Mouse (Mus musculus) embryonic facial prominence, embryonic 12.5 days (tissue): ENCODE measurements around the gene Olfr1148. TPM values are rescaled to one million over a fixed set of nuclear protein-coding genes. Genes with fewer than 3 reads are reported as not detected.

Experiments used
- ATAC-seq: fragments of 200-750 bp; cut with Nextera tagmentation; 2 replicates; pipeline ENCODE4 v1.8.0; 2017; ENCODE audit not compliant: insufficient number of reproducible peaks, insufficient read depth, low FRiP score, low TSS enrichment
- H3K27ac ChIP-seq: fragments of 300-500 bp; sonication (generic); 2 replicates; pipeline ENCODE4 v1.5.1; 2016; ENCODE audit warnings: mild to moderate bottlenecking
- H3K27me3 ChIP-seq: fragments of 300-500 bp; sonication (generic); 2 replicates; pipeline ENCODE4 v1.6.1; 2016; ENCODE audit warnings: mild to moderate bottlenecking, moderate library complexity
- H3K36me3 ChIP-seq: fragments of 300-500 bp; sonication (generic); 2 replicates; pipeline ENCODE4 v1.6.1; 2016; ENCODE audit warnings: mild to moderate bottlenecking
- H3K4me1 ChIP-seq: fragments of 300-500 bp; sonication (generic); 2 replicates; pipeline ENCODE4 v1.6.1; 2016
- H3K4me2 ChIP-seq: fragments of 300-500 bp; sonication (generic); replicated peaks from 2 replicates; pipeline ENCODE4 v1.6.1; 2016; ENCODE audit warnings: mild to moderate bottlenecking, moderate library complexity
- H3K4me3 ChIP-seq: fragments of 300-500 bp; sonication (generic); 2 replicates; pipeline ENCODE4 v1.5.1; 2016; ENCODE audit warnings: mild to moderate bottlenecking
- H3K9ac ChIP-seq: fragments of 300-500 bp; sonication (generic); 2 replicates; pipeline ENCODE4 v1.6.1; 2016; ENCODE audit warnings: mild to moderate bottlenecking, moderate library complexity
- H3K9me3 ChIP-seq: fragments of 300-500 bp; sonication (generic); 2 replicates; pipeline ENCODE4 v1.6.1; 2016; ENCODE audit warnings: mild to moderate bottlenecking, moderate library complexity
- WGBS: fragments of 180-500 bp; shearing (Covaris S2); methylation state at CpG from one replicate; pipeline ENCODE4 v1.1.7; 2016; 5-methylcytosine and 5-hydroxymethylcytosine counted together
- polyA plus RNA-seq: library from polyadenylated mRNA; unstranded; fragments of >200 nt; fragmentation: Nextera tagmentation; extraction: Ambion mirVana; gene quantifications from 2 replicates; pipeline ENCODE4 v1.2.1, GENCODE M21; 2016

The Olfr1148 gene
- polyA plus RNA-seq, result not detected in 2 replicates

GRCm38 (mm10) chr2:87830233-87830632, at the start of gene Olfr1148:
Gene Olfr1148 (plus strand): TSS chr2:87830533.
- Histone ChIP-seq H3K4me2 (no peak within 1 kb of the TSS), H3K27me3 (no peaks in the 10 kb centered on the region)

GRCm38 (mm10) chr2:87800292-87800691, 30.0 kb upstream of the Olfr1148 start, which contains the start of gene Olfr1143:
Gene Olfr1143 (plus strand): TSS chr2:87800592.
- H3K27me3 ChIP-seq, result no peaks in the 10 kb centered on the region
- no peaks in the 10 kb centered on the region for H3K4me1 ChIP-seq
- no peak within 1 kb of the TSS for H3K27ac ChIP-seq
- H3K4me3 ChIP-seq, result no peak within 1 kb of the TSS
- no peak within 1 kb of the TSS for H3K9ac ChIP-seq
- no peaks in the 10 kb centered on the region for H3K36me3 ChIP-seq
- no peak for ATAC-seq
- no peak within 1 kb of the TSS for H3K4me2 ChIP-seq
- H3K9me3 ChIP-seq, result no peaks in the 10 kb centered on the region

More at GRCm38 (mm10) chr2:87830233-87830632, at the start of gene Olfr1148:
- H3K27ac ChIP-seq, result no peak within 1 kb of the TSS
- H3K4me3 ChIP-seq, result no peak within 1 kb of the TSS
- H3K9ac ChIP-seq, result no peak within 1 kb of the TSS
- 86% methylated on average over 1 of the region's 1 CpGs for WGBS
- H3K36me3 ChIP-seq, result no peaks in the 10 kb centered on the region
- H3K9me3 ChIP-seq, result no peaks in the 10 kb centered on the region
- ATAC-seq, result no peak
- H3K4me1 ChIP-seq, result no peaks in the 10 kb centered on the region

GRCm38 (mm10) chr2:87809522-87809921, 20.8 kb upstream of the Olfr1148 start, which contains the start of gene Olfr1145:
Gene Olfr1145 (plus strand): TSS chr2:87809822.
- H3K9ac ChIP-seq, result no peak within 1 kb of the TSS
- no peaks in the 10 kb centered on the region for H3K4me1 ChIP-seq
- H3K4me3 ChIP-seq, result no peak within 1 kb of the TSS
- no peaks in the 10 kb centered on the region for H3K9me3 ChIP-seq
- no peak for ATAC-seq
- H3K27ac ChIP-seq, result no peak within 1 kb of the TSS
- 77% methylated on average over 1 of the region's 1 CpGs for WGBS
- H3K4me2 ChIP-seq, result no peak within 1 kb of the TSS
- no peaks in the 10 kb centered on the region for H3K27me3 ChIP-seq
- no peaks in the 10 kb centered on the region for H3K36me3 ChIP-seq

GRCm38 (mm10) chr2:87843693-87844092, 13.4 kb downstream of the Olfr1148 start, which contains the start of gene Olfr1150-ps1:
Gene Olfr1150-ps1 (plus strand): TSS chr2:87843993.
- Histone ChIP-seq H3K27ac (no peak within 1 kb of the TSS), H3K4me2 (no peak within 1 kb of the TSS), H3K27me3 (no peaks in the 10 kb centered on the region), H3K4me3 (no peak within 1 kb of the TSS), H3K9me3 (no peaks in the 10 kb centered on the region), H3K4me1 (no peaks in the 10 kb centered on the region), H3K9ac (no peak within 1 kb of the TSS), H3K36me3 (no peaks in the 10 kb centered on the region)
- WGBS, result 79% methylated on average over 1 of the region's 1 CpGs
- no peak for ATAC-seq

GRCm38 (mm10) chr2:87855562-87855961, 25.2 kb downstream of the Olfr1148 start, which contains the start of gene Olfr1151:
Gene Olfr1151 (plus strand): TSS chr2:87855862.
- 84% methylated on average over 1 of the region's 1 CpGs for WGBS

GRCm38 (mm10) chr2:87866192-87866591, 35.9 kb downstream of the Olfr1148 start, which contains the start of gene Olfr1152:
Gene Olfr1152 (plus strand): TSS chr2:87866492.
- Histone ChIP-seq H3K9ac (no peak within 1 kb of the TSS), H3K4me3 (no peak within 1 kb of the TSS), H3K36me3 (no peaks in the 10 kb centered on the region), H3K27ac (no peak within 1 kb of the TSS), H3K27me3 (no peaks in the 10 kb centered on the region), H3K4me2 (no peak within 1 kb of the TSS), H3K4me1 (no peaks in the 10 kb centered on the region), H3K9me3 (0 out of 2 replicates have a peak, but pooled peaks cover 3% of the 10 kb centered on the region)
- no peak for ATAC-seq

More at GRCm38 (mm10) chr2:87855562-87855961, 25.2 kb downstream of the Olfr1148 start, which contains the start of gene Olfr1151:
- no peaks in the 10 kb centered on the region for H3K27me3 ChIP-seq
- no peak within 1 kb of the TSS for H3K9ac ChIP-seq
- no peak within 1 kb of the TSS for H3K4me3 ChIP-seq
- ATAC-seq, result no peak
- H3K9me3 ChIP-seq, result no peaks in the 10 kb centered on the region
- no peaks in the 10 kb centered on the region for H3K4me1 ChIP-seq
- no peaks in the 10 kb centered on the region for H3K36me3 ChIP-seq
- no peak within 1 kb of the TSS for H3K4me2 ChIP-seq
- no peak within 1 kb of the TSS for H3K27ac ChIP-seq

Other genes with a start within 250 kb of the Olfr1148 start
- not detected in 2 replicates for gene Olfr1130, start 224.3 kb upstream of the Olfr1148 start, polyA plus RNA-seq
- gene Olfr1131, start 203.4 kb upstream of the Olfr1148 start, polyA plus RNA-seq, result not detected in 2 replicates
- not detected in 2 replicates for gene Olfr1132, start 193.0 kb upstream of the Olfr1148 start, polyA plus RNA-seq
- not detected in 2 replicates for gene Olfr1133, start 183.2 kb upstream of the Olfr1148 start, polyA plus RNA-seq
- not detected in 2 replicates for gene Olfr1134, start 172.1 kb upstream of the Olfr1148 start, polyA plus RNA-seq
- not detected in 2 replicates for gene Olfr1135, start 156.9 kb upstream of the Olfr1148 start, polyA plus RNA-seq
- not detected in 2 replicates for gene Olfr1136, start 136.6 kb upstream of the Olfr1148 start, polyA plus RNA-seq
- gene Olfr1137, start 117.4 kb upstream of the Olfr1148 start, polyA plus RNA-seq, result not detected in 2 replicates
- not detected in 2 replicates for gene Olfr1138, start 90.6 kb upstream of the Olfr1148 start, polyA plus RNA-seq
- not detected in 2 replicates for gene Olfr1140, start 86.8 kb upstream of the Olfr1148 start, polyA plus RNA-seq
- not detected in 2 replicates for gene Olfr1141, start 76.5 kb upstream of the Olfr1148 start, polyA plus RNA-seq
- not detected in 2 replicates for gene Olfr152, start 51.0 kb upstream of the Olfr1148 start, polyA plus RNA-seq
- not detected in 2 replicates for gene Olfr1143, start 29.9 kb upstream of the Olfr1148 start, polyA plus RNA-seq
- not detected in 2 replicates for gene Olfr1145, start 20.7 kb upstream of the Olfr1148 start, polyA plus RNA-seq
- not detected in 2 replicates for gene Olfr1150-ps1, start 13.5 kb downstream of the Olfr1148 start, polyA plus RNA-seq
- not detected in 2 replicates for gene Olfr1151, start 25.3 kb downstream of the Olfr1148 start, polyA plus RNA-seq
- 0.03 TPM in 1 of 2 replicates, not detected in the other for gene Olfr1152, start 36.0 kb downstream of the Olfr1148 start, polyA plus RNA-seq
- not detected in 2 replicates for gene Olfr1153, start 64.4 kb downstream of the Olfr1148 start, polyA plus RNA-seq
- gene Olfr1154, start 74.6 kb downstream of the Olfr1148 start, polyA plus RNA-seq, result not detected in 2 replicates
- not detected in 2 replicates for gene Olfr1155, start 114.6 kb downstream of the Olfr1148 start, polyA plus RNA-seq
- gene Olfr1156, start 122.6 kb downstream of the Olfr1148 start, polyA plus RNA-seq, result not detected in 2 replicates
- not detected in 2 replicates for gene Olfr1157, start 137.8 kb downstream of the Olfr1148 start, polyA plus RNA-seq
- not detected in 2 replicates for gene Olfr74, start 144.1 kb downstream of the Olfr1148 start, polyA plus RNA-seq
- gene Olfr1158, start 159.6 kb downstream of the Olfr1148 start, polyA plus RNA-seq, result not detected in 2 replicates
- gene Olfr1160, start 177.7 kb downstream of the Olfr1148 start, polyA plus RNA-seq, result not detected in 2 replicates
- not detected in 2 replicates for gene Olfr1161, start 192.2 kb downstream of the Olfr1148 start, polyA plus RNA-seq
- not detected in 2 replicates for gene Olfr73, start 207.2 kb downstream of the Olfr1148 start, polyA plus RNA-seq
- not detected in 2 replicates for gene Olfr1162, start 220.6 kb downstream of the Olfr1148 start, polyA plus RNA-seq
- gene Olfr1163, start 241.3 kb downstream of the Olfr1148 start, polyA plus RNA-seq, result not detected in 2 replicates